Mouse (Mus musculus) embryonic facial prominence, embryonic 11.5 days (tissue): Measurements from ENCODE around the gene Bspry. TPM values are rescaled to one million over a fixed set of nuclear protein-coding genes. Genes with fewer than 3 reads are reported as not detected.

ENCODE experiments used
- ATAC-seq: fragments of 200-750 bp; cut with Nextera tagmentation; replicated peaks from 2 replicates; pipeline ENCODE4 v1.8.0; 2017; ENCODE audit warnings: low read depth; ENCODE audit not compliant: insufficient number of reproducible peaks, low FRiP score, low TSS enrichment
- DNase-seq: peaks from one replicate; pipeline ENCODE4 v3.0.0-alpha.2; 2015; ENCODE audit warnings: low spot score
- H3K27ac ChIP-seq: fragments of 300-500 bp; sonication (generic); replicated peaks from 2 replicates; pipeline ENCODE4 v1.5.1; 2014; ENCODE audit warnings: mild to moderate bottlenecking, low read depth, low read length, control low read depth
- H3K27me3 ChIP-seq: fragments of 300-500 bp; sonication (generic); 2 replicates; pipeline ENCODE4 v1.6.1; 2014; ENCODE audit warnings: mild to moderate bottlenecking, low read length, moderate library complexity, mixed read lengths; ENCODE audit not compliant: control insufficient read depth, insufficient read depth
- H3K36me3 ChIP-seq: fragments of 300-500 bp; sonication (generic); replicated peaks from 2 replicates; pipeline ENCODE4 v1.6.1; 2014; ENCODE audit warnings: low read depth, mild to moderate bottlenecking, low read length, moderate library complexity, mixed read lengths; ENCODE audit not compliant: control insufficient read depth, insufficient read depth
- H3K4me1 ChIP-seq: fragments of 300-500 bp; sonication (generic); 2 replicates; pipeline ENCODE4 v1.6.1; 2014; ENCODE audit warnings: low read length, mixed read lengths; ENCODE audit not compliant: control insufficient read depth, insufficient read depth
- H3K4me2 ChIP-seq: fragments of 300-500 bp; sonication (generic); 2 replicates; pipeline ENCODE4 v1.6.1; 2014; ENCODE audit warnings: low read depth, mild to moderate bottlenecking, control low read depth, low read length, moderate library complexity
- H3K4me3 ChIP-seq: fragments of 300-500 bp; sonication (generic); 2 replicates; pipeline ENCODE4 v1.5.1; 2014; ENCODE audit warnings: low read depth, low read length, control low read depth
- H3K9ac ChIP-seq: fragments of 300-500 bp; sonication (generic); replicated peaks from 2 replicates; pipeline ENCODE4 v1.6.1; 2014; ENCODE audit warnings: mild to moderate bottlenecking, control low read depth, low read length
- H3K9me3 ChIP-seq: fragments of 300-500 bp; sonication (generic); replicated peaks from 2 replicates; pipeline ENCODE4 v1.6.1; 2016; ENCODE audit warnings: mild to moderate bottlenecking, low read length, inconsistent platforms, mixed read lengths; ENCODE audit not compliant: control insufficient read depth
- WGBS: fragments of 180-500 bp; shearing (Covaris S2); extraction: QIAGEN DNeasy Blood & Tissue Kit; methylation state at CpG from one replicate; pipeline ENCODE4 v1.1.7; 2014; 5-methylcytosine and 5-hydroxymethylcytosine counted together
- polyA plus RNA-seq: library from polyadenylated mRNA; unstranded; fragments of >200 nt; fragmentation: Nextera tagmentation; extraction: Ambion mirVana; gene quantifications from 2 replicates; pipeline ENCODE4 v1.2.1, GENCODE M21; 2014

Bspry gene
- polyA plus RNA-seq, 1 experiment from 2014 or later, result 2.2 TPM

GRCm38 (mm10) chr4:62518416-62519121, 38.7 kb downstream of the Bspry start:
- Histone ChIP-seq H3K4me1 (peaks cover 4% of the 10 kb centered on the region), H3K27ac (no peak overlapping the region), H3K4me2 (peak overlapping the region; percentile 49), H3K9me3 (no peaks in the 10 kb centered on the region), H3K4me3 (peak overlapping the region; percentile 54), H3K27me3 (no peaks in the 10 kb centered on the region), H3K9ac (peak overlapping the region; percentile 59), H3K36me3 (no peaks in the 10 kb centered on the region)
- WGBS, result 46% methylated on average over 13 of the region's 13 CpGs
- ATAC-seq (no peak), DNase-seq (no peak)

DNA sequence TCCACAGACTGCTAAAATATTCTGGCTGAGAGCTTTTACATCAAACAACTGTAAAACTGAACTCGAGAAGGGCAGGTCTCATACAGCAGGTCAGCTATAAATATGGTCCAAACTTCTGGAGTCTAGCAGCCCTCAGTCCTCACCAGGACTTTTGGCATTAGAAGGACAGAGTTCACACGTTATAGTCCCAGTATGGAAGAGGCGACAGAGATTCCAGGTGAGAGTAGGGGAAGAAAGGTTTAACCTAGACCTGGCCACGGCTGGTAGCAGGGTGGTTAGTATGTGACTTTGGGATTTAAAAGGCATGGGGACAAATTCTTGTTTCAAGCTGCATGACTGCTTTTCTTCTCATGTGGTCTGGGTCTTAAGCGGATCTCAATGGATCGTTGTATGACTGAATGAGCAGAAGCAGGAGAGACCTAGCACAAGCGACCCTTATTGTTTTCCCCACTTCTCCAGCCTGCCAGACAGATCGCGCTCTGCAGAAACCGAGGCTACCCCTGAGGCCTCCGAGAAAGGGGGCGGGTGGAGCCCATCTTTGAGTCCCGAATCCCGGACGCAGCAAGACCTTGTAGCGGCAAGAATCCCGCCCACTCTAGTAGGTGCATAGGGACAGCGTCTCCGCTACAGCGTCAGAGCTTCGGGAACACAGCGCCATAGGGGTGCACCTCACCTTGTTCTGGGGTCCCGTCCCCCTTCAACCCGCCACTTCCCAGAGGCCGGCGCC, 39.4 kb downstream of the Bspry start:
- DNase-seq, result no peak
- H3K27me3 ChIP-seq, result no peaks in the 10 kb centered on the region
- H3K4me2 ChIP-seq, result peak overlapping the region; percentile 49
- peak overlapping the region; percentile 29 for H3K27ac ChIP-seq
- no peak; the same call in 1 of the 2 replicates for ATAC-seq
- WGBS, result 2% methylated on average over 26 of the region's 26 CpGs
- H3K36me3 ChIP-seq, result no peaks in the 10 kb centered on the region
- H3K4me3 ChIP-seq, result peak overlapping the region; percentile 54
- peak overlapping the region; percentile 59 for H3K9ac ChIP-seq
- H3K9me3 ChIP-seq, result no peaks in the 10 kb centered on the region
- H3K4me1 ChIP-seq, result peaks cover 6% of the 10 kb centered on the region

DNA sequence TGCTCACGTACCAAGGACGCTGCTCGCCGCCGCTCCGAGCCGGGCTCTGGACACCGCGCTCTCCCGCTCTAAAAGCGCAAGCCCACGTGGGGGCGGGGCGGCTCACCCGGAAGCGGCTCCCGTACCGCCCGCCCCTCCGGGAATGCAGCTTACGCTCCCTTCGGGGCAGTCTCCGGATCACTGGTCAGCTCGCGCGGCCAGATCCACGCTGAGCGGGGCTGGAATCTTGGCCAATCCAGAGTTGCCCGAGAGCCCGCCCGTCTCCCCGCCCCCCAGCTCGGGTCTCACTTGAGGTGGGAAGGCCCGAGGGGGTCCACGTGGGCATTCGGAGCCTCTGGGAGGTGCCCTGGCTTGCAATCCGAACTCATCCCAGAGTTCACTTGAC, 40.0 kb downstream of the Bspry start, which contains the start of gene Alad:
TSS of gene Alad (minus strand) at position 70 of the 385 bp plus-strand sequence.
- H3K4me2 ChIP-seq, result peak within 1 kb of the TSS; percentile 49
- H3K4me1 ChIP-seq, result peaks cover 6% of the 10 kb centered on the region
- 0% methylated on average over 37 of the region's 37 CpGs for WGBS
- DNase-seq (peak; percentile 89), ATAC-seq (peak; percentile 87)
- no peaks in the 10 kb centered on the region for H3K36me3 ChIP-seq
- peak within 1 kb of the TSS; percentile 29 for H3K27ac ChIP-seq
- peak within 1 kb of the TSS; percentile 59 for H3K9ac ChIP-seq
- no peaks in the 10 kb centered on the region for H3K27me3 ChIP-seq
- H3K9me3 ChIP-seq, result no peaks in the 10 kb centered on the region
- H3K4me3 ChIP-seq, result peak within 1 kb of the TSS; percentile 54

DNA sequence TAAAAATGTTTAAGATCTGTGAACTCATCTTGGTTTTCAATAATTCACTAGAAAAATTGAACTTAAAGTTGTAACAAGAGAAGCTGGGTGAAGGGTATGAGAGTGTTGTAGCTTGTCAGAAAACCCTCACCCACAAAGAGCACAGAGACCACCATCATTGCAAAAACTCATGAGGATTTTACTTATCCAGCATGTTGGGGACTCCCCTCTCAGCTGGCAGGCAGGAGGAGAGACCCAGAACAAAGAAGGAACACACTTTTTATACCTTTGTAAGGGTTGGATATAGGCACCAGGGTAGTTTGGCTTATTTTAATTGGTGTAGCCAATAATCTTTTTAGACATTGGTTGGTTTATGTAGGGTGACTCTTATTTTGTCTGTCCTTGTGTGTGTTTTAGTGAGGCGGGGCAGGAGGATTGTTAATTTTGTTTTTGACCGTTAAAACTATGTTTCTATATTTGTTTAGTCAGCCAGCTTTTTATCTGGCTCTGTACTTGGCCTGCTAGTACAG, 41.1 kb downstream of the Bspry start:
- Histone ChIP-seq H3K4me2 (no peak overlapping the region), H3K4me1 (peaks cover 6% of the 10 kb centered on the region)
- 91% methylated on average over 2 of the region's 2 CpGs for WGBS

GRCm38 (mm10) chr4:62524651-62525488, 45.0 kb downstream of the Bspry start, which contains the start of the genes Pole3 and 4933430I17Rik:
Gene Pole3 (minus strand): TSS chr4:62525068.
Gene 4933430I17Rik (plus strand): TSS chr4:62525369.
- WGBS, result under 1% methylated on average over 59 of the region's 59 CpGs
- peaks cover 2% of the 10 kb centered on the region for H3K4me1 ChIP-seq
- no peaks in the 10 kb centered on the region for H3K9me3 ChIP-seq
- peak within 1 kb of the TSS; percentile 87 for H3K27ac ChIP-seq
- H3K4me2 ChIP-seq, result peak within 1 kb of the TSS; percentile 83
- ATAC-seq (peak; percentile 99), DNase-seq (peak; percentile 99)
- H3K4me3 ChIP-seq, result peak within 1 kb of the TSS; percentile 79
- no peaks in the 10 kb centered on the region for H3K36me3 ChIP-seq
- H3K9ac ChIP-seq, result peak within 1 kb of the TSS; percentile 85
- H3K27me3 ChIP-seq, result no peaks in the 10 kb centered on the region

More for the DNA sequence above, 41.1 kb downstream of the Bspry start:
- H3K9me3 ChIP-seq, result no peaks in the 10 kb centered on the region
- H3K4me3 ChIP-seq, result no peak overlapping the region
- no peak for ATAC-seq
- no peak for DNase-seq
- H3K27ac ChIP-seq, result no peak overlapping the region
- no peak overlapping the region for H3K9ac ChIP-seq
- H3K27me3 ChIP-seq, result no peaks in the 10 kb centered on the region
- H3K36me3 ChIP-seq, result no peaks in the 10 kb centered on the region

GRCm38 (mm10) chr4:62525489-62525811, 45.6 kb downstream of the Bspry start:
- peak overlapping the region; percentile 27; the same call in 1 of the 2 replicates for H3K4me2 ChIP-seq
- DNase-seq, result no peak
- H3K36me3 ChIP-seq, result no peaks in the 10 kb centered on the region
- H3K27me3 ChIP-seq, result no peaks in the 10 kb centered on the region
- 2% methylated on average over 10 of the region's 10 CpGs for WGBS
- H3K4me3 ChIP-seq, result peak overlapping the region; percentile 79
- no peak overlapping the region for H3K9ac ChIP-seq
- peaks cover 2% of the 10 kb centered on the region for H3K4me1 ChIP-seq
- no peaks in the 10 kb centered on the region for H3K9me3 ChIP-seq
- H3K27ac ChIP-seq, result no peak overlapping the region
- ATAC-seq, result no peak

DNA sequence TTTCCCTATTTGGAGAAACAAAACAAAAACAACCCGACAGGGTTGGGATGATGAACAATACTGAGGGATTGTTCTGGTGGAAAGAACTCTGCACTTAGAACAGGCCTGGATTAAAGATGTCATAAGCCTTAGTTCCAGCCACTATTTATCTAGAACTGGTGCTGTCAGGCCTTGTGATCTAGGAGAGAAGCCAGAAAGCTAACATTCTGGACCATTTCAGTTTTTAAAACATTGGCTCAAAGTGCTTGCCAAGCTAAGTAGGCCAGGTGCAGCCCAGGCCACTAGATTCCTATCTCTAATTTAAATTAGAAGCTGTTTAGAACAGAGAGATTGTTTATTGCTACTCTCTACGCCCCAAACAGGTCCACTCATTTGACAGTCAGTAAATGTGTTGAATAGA, 46.4 kb downstream of the Bspry start:
- H3K27ac ChIP-seq, result no peak overlapping the region
- no peak for DNase-seq
- no peak for ATAC-seq

More for the DNA sequence above, 46.4 kb downstream of the Bspry start:
- H3K9me3 ChIP-seq, result no peaks in the 10 kb centered on the region
- no peak overlapping the region for H3K9ac ChIP-seq
- peaks cover 2% of the 10 kb centered on the region; the same call in 1 of the 2 replicates for H3K4me1 ChIP-seq
- 62% methylated on average over 2 of the region's 2 CpGs for WGBS
- no peak overlapping the region for H3K4me2 ChIP-seq
- no peaks in the 10 kb centered on the region for H3K27me3 ChIP-seq
- H3K4me3 ChIP-seq, result no peak overlapping the region
- H3K36me3 ChIP-seq, result no peaks in the 10 kb centered on the region
